Mouse (Mus musculus): Measurements from ENCODE around the gene Olfr520. TPM values are rescaled to one million over a fixed set of nuclear protein-coding genes. Genes with fewer than 3 reads are reported as not detected.
"Not testable (repeated sequence)": the region's sequence is repeated elsewhere in the genome, so short reads cannot be mapped to it uniquely, and the experiment has no call there.

Gene Olfr520
- polyA plus RNA-seq (2015; fragmentation: Nextera tagmentation; extraction: Ambion mirVana): not detected in 2 replicates

DNA sequence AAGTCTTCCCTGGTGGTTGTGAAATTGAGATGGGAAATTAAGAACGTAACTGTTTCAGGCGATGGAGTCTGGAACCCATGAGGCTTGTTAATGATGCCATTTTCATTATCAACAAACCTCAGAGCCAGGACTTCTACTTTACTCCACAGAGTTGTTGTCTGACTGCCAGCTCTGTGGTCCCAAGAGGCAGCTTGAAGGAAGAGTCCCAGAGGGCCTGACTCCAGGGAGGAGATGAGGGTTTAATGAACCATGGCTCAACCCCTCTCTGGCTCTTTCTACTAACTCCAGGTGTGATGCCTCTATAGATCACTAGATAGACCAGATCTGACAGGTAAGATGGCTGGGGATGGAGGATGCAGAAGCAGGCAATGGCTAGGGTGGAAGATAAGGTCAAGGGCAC lies at the start of gene Olfr520:
TSS of gene Olfr520 (plus strand) at position 301 of the 400 bp plus-strand sequence.
- Histone ChIP-seq H3K4me2 (ENCODE audit: low read length) (no peak within 1 kb of the TSS), H3K9me3 (ENCODE audit: control insufficient read depth, low read length) (no peaks in the 10 kb centered on the region; the same call in 1 of the 2 replicates), H3K27me3 (replicated peaks; ENCODE audit: control insufficient read depth, insufficient read depth, low read length) (no peaks in the 10 kb centered on the region), H3K4me1 (replicated peaks; ENCODE audit: control insufficient read depth, insufficient read depth, low read length) (no peaks in the 10 kb centered on the region), H3K9ac (replicated peaks; ENCODE audit: low read depth, low read length) (no peak within 1 kb of the TSS), H3K27ac (ENCODE audit: low read length) (no peak within 1 kb of the TSS), H3K36me3 (ENCODE audit: control insufficient read depth, insufficient read depth) (no peaks in the 10 kb centered on the region), H3K4me3 (replicated peaks; ENCODE audit: low read length) (no peak within 1 kb of the TSS)
- no peak for ATAC-seq
- 99% methylated on average over 2 of the region's 2 CpGs for WGBS

DNA sequence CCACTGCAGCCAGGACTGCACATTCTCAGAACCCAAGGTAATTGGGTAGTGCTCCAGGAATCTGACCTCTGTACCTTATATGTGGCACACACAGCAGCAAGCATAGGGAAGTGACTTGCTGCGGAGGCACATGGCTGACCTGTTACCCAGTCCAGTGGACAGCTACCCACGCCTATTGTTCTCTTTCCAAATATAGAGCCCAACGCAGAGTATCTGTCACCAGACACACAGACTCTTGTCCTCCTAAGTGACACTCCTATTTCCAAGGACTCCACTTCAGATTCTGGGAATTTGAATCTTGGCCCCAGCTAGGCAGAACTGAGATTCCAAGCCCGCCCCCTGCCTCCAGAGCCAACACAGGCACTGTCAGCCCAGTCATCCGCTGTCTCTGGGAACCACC lies 49.3 kb upstream of the Olfr520 start:
- Histone ChIP-seq H3K9ac (replicated peaks; ENCODE audit: low read depth, low read length) (no peak overlapping the region), H3K36me3 (ENCODE audit: control insufficient read depth, insufficient read depth) (no peaks in the 10 kb centered on the region), H3K27ac (ENCODE audit: low read length) (no peak overlapping the region), H3K4me1 (replicated peaks; ENCODE audit: control insufficient read depth, insufficient read depth, low read length) (no peaks in the 10 kb centered on the region), H3K4me3 (replicated peaks; ENCODE audit: low read length) (no peak overlapping the region), H3K9me3 (ENCODE audit: control insufficient read depth, low read length) (no peaks in the 10 kb centered on the region), H3K27me3 (replicated peaks; ENCODE audit: control insufficient read depth, insufficient read depth, low read length) (no peaks in the 10 kb centered on the region), H3K4me2 (ENCODE audit: low read length) (no peak overlapping the region)
- no peak for ATAC-seq
- WGBS: 79% methylated on average over 5 of the region's 5 CpGs

DNA sequence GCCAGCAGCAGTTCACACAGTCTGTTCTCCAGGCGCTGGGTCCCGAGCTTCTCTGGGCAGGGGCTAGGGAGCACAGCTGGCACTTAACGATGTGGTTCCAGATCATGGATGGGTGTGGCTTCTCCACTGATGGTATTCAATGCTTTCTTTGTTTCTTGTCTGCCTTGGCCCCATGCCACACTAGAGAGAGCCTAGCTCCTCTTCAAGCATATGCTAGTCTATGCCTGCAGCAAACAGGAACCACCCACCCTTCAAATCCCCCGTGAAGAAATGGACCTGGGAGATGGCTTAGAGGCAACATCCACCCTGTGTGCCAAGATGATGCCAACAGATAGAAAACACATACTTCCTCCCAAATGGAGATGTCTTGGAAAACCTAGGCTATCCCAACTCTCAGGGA lies 46.0 kb upstream of the Olfr520 start:
- no peak for ATAC-seq
- H3K9ac ChIP-seq (replicated peaks; ENCODE audit: low read depth, low read length): no peak overlapping the region
- WGBS: 47% methylated on average over 4 of the region's 4 CpGs
- H3K27me3 ChIP-seq (replicated peaks; ENCODE audit: control insufficient read depth, insufficient read depth, low read length): no peaks in the 10 kb centered on the region
- H3K4me3 ChIP-seq (replicated peaks; ENCODE audit: low read length): no peak overlapping the region
- no peaks in the 10 kb centered on the region for H3K4me1 ChIP-seq (replicated peaks; ENCODE audit: control insufficient read depth, insufficient read depth, low read length)
- H3K27ac ChIP-seq (ENCODE audit: low read length): no peak overlapping the region
- no peaks in the 10 kb centered on the region for H3K36me3 ChIP-seq (ENCODE audit: control insufficient read depth, insufficient read depth)
- H3K9me3 ChIP-seq (ENCODE audit: control insufficient read depth, low read length): no peaks in the 10 kb centered on the region
- no peak overlapping the region for H3K4me2 ChIP-seq (ENCODE audit: low read length)

DNA sequence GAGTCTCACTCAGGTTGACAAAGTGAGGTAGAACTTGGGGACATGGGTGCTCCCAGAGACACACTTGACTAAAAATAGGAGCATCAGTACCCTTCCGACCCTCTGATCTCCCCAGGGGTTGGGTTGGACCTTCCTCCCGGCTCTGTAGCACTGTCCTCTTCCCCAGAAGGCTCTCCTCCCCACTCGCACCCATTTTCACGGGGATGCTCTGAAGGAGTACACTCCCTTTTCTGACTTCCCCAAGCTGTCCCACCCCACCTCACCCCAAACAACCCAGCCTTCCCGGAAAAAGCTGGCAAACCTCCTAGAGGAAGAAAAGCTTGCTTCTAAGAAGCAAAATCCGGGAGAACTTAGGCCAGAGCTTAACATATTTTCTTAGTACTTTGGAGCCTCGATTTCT lies 39.3 kb upstream of the Olfr520 start:
- ATAC-seq: no peak
- 81% methylated on average over 7 of the region's 7 CpGs for WGBS

DNA sequence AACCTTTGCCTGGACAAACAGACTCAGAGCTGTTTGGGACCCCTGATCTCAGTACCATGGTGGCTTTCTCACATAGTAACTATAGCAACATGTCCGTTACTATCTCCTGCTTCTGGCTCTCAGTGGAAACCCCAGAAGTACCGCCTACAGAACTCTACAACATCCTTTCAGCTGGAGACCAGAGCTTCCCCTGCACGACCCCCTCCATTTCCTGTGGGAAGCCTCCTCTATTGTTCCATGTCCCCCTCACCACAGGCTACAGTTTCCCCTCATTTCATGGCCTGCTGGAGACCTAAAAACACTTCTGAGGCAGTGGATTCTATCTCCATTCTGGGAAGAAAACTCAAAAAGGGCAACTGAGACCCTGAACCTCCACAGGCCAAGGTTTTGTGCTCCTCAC lies 37.7 kb upstream of the Olfr520 start:
- H3K9ac ChIP-seq (replicated peaks; ENCODE audit: low read depth, low read length): no peak overlapping the region
- no peak for ATAC-seq
- no peak overlapping the region for H3K27ac ChIP-seq (ENCODE audit: low read length)
- H3K4me2 ChIP-seq (ENCODE audit: low read length): no peak overlapping the region
- 34% methylated on average over 3 of the region's 3 CpGs for WGBS
- H3K36me3 ChIP-seq (ENCODE audit: control insufficient read depth, insufficient read depth): no peaks in the 10 kb centered on the region
- no peak overlapping the region for H3K4me3 ChIP-seq (replicated peaks; ENCODE audit: low read length)
- no peaks in the 10 kb centered on the region for H3K27me3 ChIP-seq (replicated peaks; ENCODE audit: control insufficient read depth, insufficient read depth, low read length)
- H3K4me1 ChIP-seq (replicated peaks; ENCODE audit: control insufficient read depth, insufficient read depth, low read length): no peaks in the 10 kb centered on the region
- no peaks in the 10 kb centered on the region for H3K9me3 ChIP-seq (ENCODE audit: control insufficient read depth, low read length)

More for the DNA sequence above, 39.3 kb upstream of the Olfr520 start:
- H3K9ac ChIP-seq (replicated peaks; ENCODE audit: low read depth, low read length): no peak overlapping the region
- no peak overlapping the region for H3K4me2 ChIP-seq (ENCODE audit: low read length)
- H3K27ac ChIP-seq (ENCODE audit: low read length): no peak overlapping the region
- no peaks in the 10 kb centered on the region for H3K4me1 ChIP-seq (replicated peaks; ENCODE audit: control insufficient read depth, insufficient read depth, low read length)
- H3K36me3 ChIP-seq (ENCODE audit: control insufficient read depth, insufficient read depth): no peaks in the 10 kb centered on the region
- H3K27me3 ChIP-seq (replicated peaks; ENCODE audit: control insufficient read depth, insufficient read depth, low read length): no peaks in the 10 kb centered on the region
- H3K9me3 ChIP-seq (ENCODE audit: control insufficient read depth, low read length): no peaks in the 10 kb centered on the region
- no peak overlapping the region for H3K4me3 ChIP-seq (replicated peaks; ENCODE audit: low read length)

DNA sequence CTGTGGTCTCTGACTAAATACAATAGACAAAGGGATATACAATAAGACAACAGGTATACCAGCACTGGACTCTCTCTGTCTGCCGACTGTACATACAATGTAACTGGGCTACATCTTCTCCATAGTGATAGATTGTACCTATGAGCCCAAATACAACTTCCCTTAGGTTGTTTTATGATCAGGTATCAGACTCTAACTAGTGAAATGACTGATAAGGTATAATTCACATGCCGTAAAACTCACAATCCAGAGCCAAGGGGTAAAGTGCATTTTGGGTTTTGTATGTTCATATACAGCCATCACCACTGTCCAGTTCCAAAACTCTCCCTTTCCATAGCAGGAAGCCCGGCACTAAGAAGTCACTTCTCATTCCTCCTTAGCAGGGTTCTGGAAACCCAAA lies 36.7 kb upstream of the Olfr520 start:
- Histone ChIP-seq H3K4me1 (replicated peaks; ENCODE audit: control insufficient read depth, insufficient read depth, low read length) (no peaks in the 10 kb centered on the region; the same call in 1 of the 2 replicates), H3K9me3 (ENCODE audit: control insufficient read depth, low read length) (no peaks in the 10 kb centered on the region), H3K36me3 (ENCODE audit: control insufficient read depth, insufficient read depth) (no peaks in the 10 kb centered on the region), H3K27ac (ENCODE audit: low read length) (no peak overlapping the region), H3K4me3 (replicated peaks; ENCODE audit: low read length) (no peak overlapping the region), H3K4me2 (ENCODE audit: low read length) (no peak overlapping the region), H3K27me3 (replicated peaks; ENCODE audit: control insufficient read depth, insufficient read depth, low read length) (no peaks in the 10 kb centered on the region), H3K9ac (replicated peaks; ENCODE audit: low read depth, low read length) (no peak overlapping the region)
- ATAC-seq: no peak
- 95% methylated on average over 3 of the region's 3 CpGs for WGBS

DNA sequence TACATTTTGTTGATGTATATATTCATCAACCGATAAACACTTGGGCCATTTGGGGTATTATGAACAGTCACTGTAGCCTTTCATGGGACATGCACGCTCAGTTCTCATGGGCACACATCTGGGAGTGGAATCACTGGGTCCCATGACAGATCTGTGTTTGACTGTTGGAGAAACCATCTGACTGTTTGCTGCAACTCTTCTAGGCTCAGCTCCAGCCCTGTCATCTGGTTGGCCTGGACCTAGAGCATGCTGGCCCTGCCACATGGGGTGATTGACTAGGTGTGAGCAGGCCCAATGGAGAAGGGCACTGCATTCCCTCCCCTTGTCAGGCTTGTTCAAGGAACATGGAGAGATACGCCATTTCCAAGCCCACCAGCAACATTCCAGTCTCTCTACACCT lies 36.1 kb upstream of the Olfr520 start:
- Histone ChIP-seq H3K27ac (ENCODE audit: low read length) (no peak overlapping the region), H3K27me3 (replicated peaks; ENCODE audit: control insufficient read depth, insufficient read depth, low read length) (no peaks in the 10 kb centered on the region), H3K4me2 (ENCODE audit: low read length) (no peak overlapping the region), H3K9ac (replicated peaks; ENCODE audit: low read depth, low read length) (no peak overlapping the region), H3K9me3 (ENCODE audit: control insufficient read depth, low read length) (no peaks in the 10 kb centered on the region), H3K36me3 (ENCODE audit: control insufficient read depth, insufficient read depth) (no peaks in the 10 kb centered on the region), H3K4me3 (replicated peaks; ENCODE audit: low read length) (no peak overlapping the region), H3K4me1 (replicated peaks; ENCODE audit: control insufficient read depth, insufficient read depth, low read length) (no peaks in the 10 kb centered on the region; the same call in 1 of the 2 replicates)
- ATAC-seq: no peak
- 91% methylated on average over 3 of the region's 3 CpGs for WGBS

DNA sequence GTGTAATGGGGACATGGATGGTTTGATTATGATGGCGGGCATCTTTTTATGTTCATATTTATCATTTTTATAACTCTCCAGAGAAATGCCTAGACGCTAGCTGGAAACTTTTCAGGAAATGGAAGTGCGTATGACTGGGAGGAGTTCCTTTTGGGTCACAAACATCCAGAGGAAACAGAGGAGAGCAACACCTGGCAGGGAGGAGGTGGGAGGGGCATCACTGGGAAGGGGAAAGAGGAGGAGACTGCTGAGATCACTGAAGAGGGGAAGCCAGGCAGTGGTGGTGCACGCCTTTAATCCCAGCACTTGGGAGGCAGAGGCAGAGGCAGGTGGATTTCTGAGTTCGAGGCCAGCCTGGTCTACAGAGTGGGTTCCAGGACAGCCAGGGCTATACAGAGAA lies 35.6 kb upstream of the Olfr520 start:
- not testable (repeated sequence) for H3K36me3 ChIP-seq (ENCODE audit: control insufficient read depth, insufficient read depth); H3K9ac ChIP-seq (replicated peaks; ENCODE audit: low read depth, low read length); H3K9me3 ChIP-seq (ENCODE audit: control insufficient read depth, low read length); H3K4me3 ChIP-seq (replicated peaks; ENCODE audit: low read length); ATAC-seq; H3K27me3 ChIP-seq (replicated peaks; ENCODE audit: control insufficient read depth, insufficient read depth, low read length); H3K4me1 ChIP-seq (replicated peaks; ENCODE audit: control insufficient read depth, insufficient read depth, low read length); H3K4me2 ChIP-seq (ENCODE audit: low read length); H3K27ac ChIP-seq (ENCODE audit: low read length)
- 79% methylated on average over 5 of the region's 5 CpGs for whole genome bisulfite sequencing

DNA sequence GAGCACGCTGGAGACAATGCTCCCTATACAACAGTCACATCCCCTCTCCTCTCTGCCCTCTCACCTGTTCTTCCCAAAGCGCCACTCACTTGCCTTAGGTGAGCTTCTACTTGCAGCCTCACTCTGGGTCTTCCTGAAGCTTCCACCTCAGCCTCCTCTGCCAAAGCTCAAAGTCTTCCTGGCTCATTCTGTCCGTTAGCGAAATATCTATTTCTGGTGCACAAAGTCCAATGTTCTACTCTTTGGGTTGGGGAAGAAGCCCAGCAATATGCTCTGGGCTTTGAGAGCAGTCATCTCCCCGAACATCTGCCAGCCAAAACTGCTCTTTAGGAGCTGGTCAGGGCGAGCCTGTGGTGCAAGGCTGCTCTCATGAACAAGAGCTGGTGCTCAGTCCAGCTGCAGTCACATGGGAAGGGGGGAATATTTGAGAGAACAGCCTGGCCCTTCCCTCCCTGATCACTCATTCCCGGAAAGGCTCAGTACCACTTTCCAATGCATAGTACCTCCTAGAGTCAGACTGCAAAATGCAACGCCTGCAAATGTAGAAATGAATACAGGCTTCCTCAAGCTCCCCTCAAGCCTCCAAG lies 34.5 kb upstream of the Olfr520 start:
- no peaks in the 10 kb centered on the region; the same call in 1 of the 2 replicates for H3K4me1 ChIP-seq (replicated peaks; ENCODE audit: control insufficient read depth, insufficient read depth, low read length)
- H3K9ac ChIP-seq (replicated peaks; ENCODE audit: low read depth, low read length): no peak overlapping the region
- WGBS: 87% methylated on average over 8 of the region's 8 CpGs
- H3K36me3 ChIP-seq (ENCODE audit: control insufficient read depth, insufficient read depth): no peaks in the 10 kb centered on the region
- ATAC-seq: no peak
- H3K9me3 ChIP-seq (ENCODE audit: control insufficient read depth, low read length): no peaks in the 10 kb centered on the region
- H3K27me3 ChIP-seq (replicated peaks; ENCODE audit: control insufficient read depth, insufficient read depth, low read length): no peaks in the 10 kb centered on the region
- no peak overlapping the region for H3K4me3 ChIP-seq (replicated peaks; ENCODE audit: low read length)
- no peak overlapping the region for H3K27ac ChIP-seq (ENCODE audit: low read length)
- no peak overlapping the region for H3K4me2 ChIP-seq (ENCODE audit: low read length)

DNA sequence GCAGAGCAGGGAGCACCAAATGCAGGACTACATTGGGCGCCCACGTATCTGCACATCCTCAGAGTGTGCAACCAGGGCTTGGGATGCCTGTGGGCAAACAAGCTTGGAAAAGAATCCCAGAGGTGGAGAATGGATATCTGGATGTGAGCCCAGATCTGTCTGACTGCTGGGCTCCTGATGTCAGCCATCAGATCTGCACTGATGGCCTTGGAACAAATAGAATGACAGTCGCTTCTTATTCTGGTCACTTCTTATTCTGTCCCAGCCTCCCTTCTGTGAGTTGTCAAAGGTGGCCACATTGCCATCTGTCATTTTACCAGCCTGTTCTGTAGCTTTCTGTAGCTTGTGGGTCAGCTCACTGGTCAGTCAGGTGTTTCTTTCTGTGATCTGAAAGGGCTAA lies 31.5 kb upstream of the Olfr520 start:
- no peaks in the 10 kb centered on the region for H3K27me3 ChIP-seq (replicated peaks; ENCODE audit: control insufficient read depth, insufficient read depth, low read length)
- H3K27ac ChIP-seq (ENCODE audit: low read length): 0 out of 2 replicates have a peak overlapping the region, but pooled peaks have one; percentile 10

More for the DNA sequence above, 31.5 kb upstream of the Olfr520 start:
- H3K9me3 ChIP-seq (ENCODE audit: control insufficient read depth, low read length): no peaks in the 10 kb centered on the region
- no peak overlapping the region for H3K4me2 ChIP-seq (ENCODE audit: low read length)
- 87% methylated on average over 3 of the region's 3 CpGs for whole genome bisulfite sequencing
- no peak overlapping the region for H3K9ac ChIP-seq (replicated peaks; ENCODE audit: low read depth, low read length)
- H3K4me3 ChIP-seq (replicated peaks; ENCODE audit: low read length): no peak overlapping the region
- no peaks in the 10 kb centered on the region; the same call in 1 of the 2 replicates for H3K4me1 ChIP-seq (replicated peaks; ENCODE audit: control insufficient read depth, insufficient read depth, low read length)
- ATAC-seq: no peak
- H3K36me3 ChIP-seq (ENCODE audit: control insufficient read depth, insufficient read depth): no peaks in the 10 kb centered on the region

Measured in forebrain, embryonic 16.5 days (tissue).